Mouse (Mus musculus) heart, embryonic 15.5 days (tissue): Measurements from ENCODE around the gene Kdm1b. TPM values are rescaled to one million over a fixed set of nuclear protein-coding genes. Genes with fewer than 3 reads are reported as not detected.

Source experiments
- ATAC-seq: fragments of 200-750 bp; cut with Nextera tagmentation; replicated peaks from 2 replicates; pipeline ENCODE4 v1.8.0; 2017; ENCODE audit warnings: low read depth, moderate TSS enrichment; ENCODE audit not compliant: insufficient number of reproducible peaks, insufficient read depth, low FRiP score
- H3K27ac ChIP-seq: fragments of 300-500 bp; sonication (generic); 2 replicates; pipeline ENCODE4 v1.5.1; 2015; ENCODE audit warnings: mild to moderate bottlenecking, inconsistent platforms
- H3K27me3 ChIP-seq: fragments of 300-500 bp; sonication (generic); 2 replicates; pipeline ENCODE4 v1.6.1; 2015; ENCODE audit warnings: inconsistent platforms
- H3K36me3 ChIP-seq: fragments of 300-500 bp; sonication (generic); 2 replicates; pipeline ENCODE4 v1.6.1; 2015; ENCODE audit warnings: mild to moderate bottlenecking, inconsistent platforms
- H3K4me1 ChIP-seq: fragments of 300-500 bp; sonication (generic); replicated peaks from 2 replicates; pipeline ENCODE4 v1.6.1; 2015; ENCODE audit warnings: inconsistent platforms
- H3K4me2 ChIP-seq: fragments of 300-500 bp; sonication (generic); 2 replicates; pipeline ENCODE4 v1.6.1; 2015; ENCODE audit warnings: inconsistent platforms, mild to moderate bottlenecking, moderate library complexity
- H3K4me3 ChIP-seq: fragments of 300-500 bp; sonication (generic); 2 replicates; pipeline ENCODE4 v1.5.1; 2015; ENCODE audit warnings: mild to moderate bottlenecking, inconsistent platforms
- H3K9ac ChIP-seq: fragments of 300-500 bp; sonication (generic); 2 replicates; pipeline ENCODE4 v1.6.1; 2015; ENCODE audit warnings: mild to moderate bottlenecking, inconsistent platforms
- H3K9me3 ChIP-seq: fragments of 300-500 bp; sonication (generic); replicated peaks from 2 replicates; pipeline ENCODE4 v1.6.1; 2016; ENCODE audit warnings: inconsistent platforms
- WGBS: fragments of 180-500 bp; shearing (Covaris S2); methylation state at CpG from one replicate; pipeline ENCODE4 v1.1.7; 2015; ENCODE audit warnings: mixed read lengths; 5-methylcytosine and 5-hydroxymethylcytosine counted together
- polyA plus RNA-seq: library from polyadenylated mRNA; unstranded; fragments of >200 nt; fragmentation: Nextera tagmentation; extraction: Ambion mirVana; gene quantifications from 2 replicates; pipeline ENCODE4 v1.2.1, GENCODE M21; 2015

Gene Kdm1b
- 6.1 and 8.7 TPM in 2 replicates for polyA plus RNA-seq

DNA sequence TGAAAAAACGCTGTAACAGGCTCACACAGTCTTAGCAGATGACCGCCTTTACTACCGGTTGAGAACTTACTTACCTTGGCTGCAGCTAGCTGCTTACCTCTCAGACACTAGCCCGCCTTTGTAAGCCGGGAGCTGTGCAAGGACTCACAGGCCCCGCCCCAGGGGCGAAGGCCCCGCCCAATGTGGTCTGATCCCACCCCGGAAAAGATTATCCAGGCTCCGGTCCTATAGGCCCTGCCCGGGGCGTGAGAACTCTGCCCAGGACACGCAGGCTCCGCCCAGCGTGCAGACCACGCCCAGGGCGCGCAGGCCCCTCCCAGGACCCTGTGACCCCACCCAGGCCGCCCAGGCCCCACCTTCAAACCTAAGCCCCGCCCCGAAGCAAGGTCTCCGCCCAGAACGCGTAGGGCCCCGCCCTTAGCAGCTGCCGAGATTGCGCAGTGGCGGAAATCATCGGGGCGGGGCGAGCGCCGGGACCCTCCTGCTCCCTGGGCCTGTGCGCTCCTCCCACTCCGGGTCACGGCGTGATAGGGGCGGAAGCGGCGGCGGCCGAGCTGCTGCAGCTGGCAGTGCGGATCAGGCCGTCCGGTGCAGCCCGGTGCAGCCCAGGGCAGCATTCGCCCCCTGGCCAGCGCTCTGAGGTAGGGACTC, at the start of gene Kdm1b:
TSS of gene Kdm1b (plus strand) at position 470 of the 651 bp plus-strand sequence.
- Histone ChIP-seq H3K4me3 (peak within 1 kb of the TSS; percentile 89), H3K4me2 (peak within 1 kb of the TSS; percentile 99), H3K27me3 (no peaks in the 10 kb centered on the region), H3K9me3 (no peaks in the 10 kb centered on the region), H3K4me1 (peaks cover 11% of the 10 kb centered on the region), H3K27ac (peak within 1 kb of the TSS; percentile 59), H3K36me3 (no peaks in the 10 kb centered on the region), H3K9ac (peak within 1 kb of the TSS; percentile 87)
- peak; percentile 98 for ATAC-seq
- WGBS = 1% methylated on average over 48 of the region's 48 CpGs

DNA sequence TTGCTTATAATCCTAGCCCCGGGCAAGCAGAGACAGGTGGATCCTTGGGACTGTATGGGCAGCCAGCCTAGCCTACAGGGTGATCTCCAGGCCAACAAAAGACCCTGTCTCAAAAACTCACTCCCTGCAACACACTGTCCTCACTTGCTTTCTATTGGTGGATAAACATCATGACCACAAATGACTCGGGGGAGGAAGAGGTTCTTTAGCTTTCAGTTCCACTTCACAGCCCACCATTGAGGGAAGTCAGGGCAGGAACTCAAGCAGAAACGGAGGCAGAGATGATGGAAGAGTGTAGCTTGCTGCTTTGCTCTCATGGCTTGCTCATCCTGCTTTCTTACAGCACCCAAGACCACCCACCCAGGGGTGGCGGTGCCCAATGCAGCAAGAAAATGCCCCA, 45.9 kb upstream of the Kdm1b start:
- 71% methylated on average over 4 of the region's 4 CpGs for WGBS
- H3K4me2 ChIP-seq = no peak overlapping the region
- H3K4me1 ChIP-seq = peaks cover 5% of the 10 kb centered on the region; the same call in 1 of the 2 replicates
- H3K9ac ChIP-seq = no peak overlapping the region
- no peak overlapping the region for H3K4me3 ChIP-seq
- H3K27me3 ChIP-seq = no peaks in the 10 kb centered on the region
- no peaks in the 10 kb centered on the region for H3K9me3 ChIP-seq
- no peaks in the 10 kb centered on the region for H3K36me3 ChIP-seq
- no peak overlapping the region for H3K27ac ChIP-seq
- no peak for ATAC-seq

DNA sequence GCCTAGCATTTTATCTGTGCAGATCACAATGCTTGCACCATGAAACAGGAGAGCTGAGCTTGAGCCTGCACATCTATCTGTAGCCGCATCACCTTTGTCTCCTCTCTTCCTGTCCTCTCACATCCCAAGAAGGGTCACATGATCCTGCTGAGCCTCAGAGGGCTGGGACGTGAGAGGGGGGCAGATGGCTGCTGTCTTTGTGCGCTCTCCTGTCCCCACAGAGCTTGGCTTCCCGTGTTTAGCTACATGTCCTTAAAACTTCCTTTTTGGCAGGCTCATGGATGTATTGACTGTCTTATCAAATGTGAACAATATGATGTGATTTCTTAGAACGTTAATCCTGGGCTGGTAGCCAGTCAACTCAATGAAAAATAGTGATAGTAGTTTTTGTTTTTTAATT, 43.8 kb upstream of the Kdm1b start:
- no peaks in the 10 kb centered on the region for H3K27me3 ChIP-seq
- H3K4me2 ChIP-seq = no peak overlapping the region
- H3K36me3 ChIP-seq = no peaks in the 10 kb centered on the region
- ATAC-seq = no peak
- H3K9me3 ChIP-seq = no peaks in the 10 kb centered on the region
- H3K4me3 ChIP-seq = no peak overlapping the region
- no peaks in the 10 kb centered on the region for H3K4me1 ChIP-seq
- 40% methylated on average over 5 of the region's 5 CpGs for WGBS
- H3K27ac ChIP-seq = no peak overlapping the region
- no peak overlapping the region for H3K9ac ChIP-seq

DNA sequence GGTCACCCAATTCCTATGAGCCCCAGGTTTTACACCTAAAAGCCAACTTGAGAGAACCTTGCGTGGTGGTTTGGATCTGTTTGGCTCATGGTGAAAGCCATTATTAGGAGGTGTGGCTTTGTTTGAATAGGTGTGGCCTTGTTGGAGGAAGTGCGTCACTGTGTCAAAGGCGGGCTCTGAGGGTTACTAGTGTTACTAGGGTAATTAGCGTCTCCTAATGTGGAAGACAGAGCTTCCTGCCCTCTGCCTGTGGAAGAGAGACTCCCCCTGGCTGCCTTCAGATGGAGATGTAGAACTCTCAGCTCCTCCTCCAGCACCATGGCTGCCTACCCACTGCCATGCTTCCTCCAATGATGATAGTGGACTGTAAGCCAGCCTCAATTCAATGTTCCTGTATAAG, 41.7 kb upstream of the Kdm1b start:
- ATAC-seq = no peak
- Histone ChIP-seq H3K4me3 (no peak overlapping the region), H3K9ac (no peak overlapping the region), H3K9me3 (no peaks in the 10 kb centered on the region), H3K36me3 (no peaks in the 10 kb centered on the region), H3K27me3 (no peaks in the 10 kb centered on the region), H3K4me1 (no peaks in the 10 kb centered on the region), H3K27ac (no peak overlapping the region), H3K4me2 (no peak overlapping the region)
- 90% methylated on average over 4 of the region's 4 CpGs for WGBS

DNA sequence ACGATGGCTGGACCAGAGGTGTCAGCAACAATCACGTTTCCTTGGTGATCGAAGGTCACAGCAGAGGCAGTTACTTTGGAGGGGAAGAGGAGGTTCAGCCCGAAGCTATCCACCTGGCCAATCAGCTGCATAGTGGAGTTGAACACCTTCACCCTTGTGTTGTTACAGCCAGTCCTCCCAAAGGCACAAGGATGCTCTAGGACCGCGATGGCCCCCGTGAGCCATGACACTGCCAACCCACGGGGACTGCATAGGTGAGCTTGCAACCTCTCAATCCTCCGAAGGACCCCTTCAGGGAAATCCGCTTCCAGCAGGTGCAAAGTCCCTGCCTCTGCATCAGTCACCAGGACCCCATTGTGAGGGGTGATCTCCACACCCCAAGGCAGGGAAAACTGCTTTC, 29.6 kb upstream of the Kdm1b start:
- no peaks in the 10 kb centered on the region for H3K27me3 ChIP-seq
- no peaks in the 10 kb centered on the region for H3K36me3 ChIP-seq
- WGBS = 55% methylated on average over 10 of the region's 10 CpGs
- peaks cover 15% of the 10 kb centered on the region for H3K4me1 ChIP-seq
- no peak overlapping the region for H3K27ac ChIP-seq
- H3K9ac ChIP-seq = peak overlapping the region; percentile 72; the same call in 1 of the 2 replicates
- H3K4me2 ChIP-seq = peak overlapping the region; percentile 100
- ATAC-seq = no peak
- H3K9me3 ChIP-seq = no peaks in the 10 kb centered on the region
- peak overlapping the region; percentile 67 for H3K4me3 ChIP-seq

DNA sequence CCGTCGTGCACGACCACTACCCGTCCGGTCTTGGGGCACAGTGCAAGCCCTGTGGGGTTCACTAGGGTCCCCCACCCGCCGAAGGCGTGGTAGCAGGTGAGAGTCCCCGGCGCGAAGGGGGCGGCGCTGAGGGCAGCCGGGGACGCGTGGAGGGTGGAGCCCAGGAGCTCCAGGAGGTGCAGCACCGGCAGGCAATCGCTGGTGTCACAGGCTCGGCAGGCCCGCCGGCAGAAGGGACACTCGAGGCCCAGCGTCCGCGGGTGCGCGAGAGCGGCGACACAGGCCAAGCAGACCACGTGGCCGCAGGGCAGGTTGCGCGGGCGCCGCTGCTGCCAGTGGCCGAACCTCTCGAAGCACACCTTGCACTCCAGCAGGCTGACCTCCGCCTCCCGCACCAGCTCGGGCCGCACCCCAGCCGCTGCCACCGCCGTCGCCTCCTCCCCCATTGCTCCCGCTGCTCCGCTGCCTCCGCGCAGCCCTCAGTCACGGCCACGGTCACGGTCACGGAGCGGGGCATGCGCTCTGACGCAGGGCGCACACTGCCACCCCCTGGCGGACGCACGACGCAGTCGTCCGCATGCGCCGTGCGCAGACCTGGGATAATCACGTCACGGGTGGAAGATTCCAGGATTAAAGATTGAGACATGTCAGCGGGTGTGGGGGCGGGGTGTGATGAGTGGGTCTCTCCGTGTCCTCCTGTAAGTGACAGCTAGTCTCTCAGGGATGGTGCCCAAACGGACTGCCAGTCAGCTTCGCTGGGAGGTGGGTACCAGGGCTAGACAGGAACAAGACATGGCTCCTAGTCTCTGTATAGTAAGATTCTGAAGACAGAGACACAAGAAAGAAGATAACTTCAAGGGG, 28.7 kb upstream of the Kdm1b start, which contains the start of gene Nhlrc1:
TSS of gene Nhlrc1 (minus strand) at position 517 of the 861 bp plus-strand sequence.
- Histone ChIP-seq H3K4me2 (peak within 1 kb of the TSS; percentile 100), H3K27me3 (no peaks in the 10 kb centered on the region), H3K9me3 (no peaks in the 10 kb centered on the region), H3K4me1 (peaks cover 15% of the 10 kb centered on the region), H3K27ac (no peak within 1 kb of the TSS), H3K4me3 (peak within 1 kb of the TSS; percentile 67), H3K36me3 (no peaks in the 10 kb centered on the region), H3K9ac (peak within 1 kb of the TSS; percentile 72)
- 3% methylated on average over 73 of the region's 73 CpGs for WGBS
- ATAC-seq = peak; percentile 78

DNA sequence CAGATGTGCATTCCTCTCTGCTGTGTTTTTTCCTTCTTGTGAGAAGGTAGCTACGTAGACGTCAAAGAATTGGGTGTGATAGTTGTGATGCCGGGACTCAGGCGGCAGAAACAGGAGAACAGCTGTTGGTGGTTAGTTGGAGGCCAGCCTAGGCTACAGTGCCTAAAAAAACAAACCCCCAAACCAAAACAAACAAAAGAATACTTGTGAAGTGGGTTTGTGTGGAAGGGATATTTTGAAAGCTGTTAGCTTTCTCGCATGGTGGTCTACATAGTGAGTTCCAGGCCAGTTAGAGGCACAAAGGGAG, 28.2 kb upstream of the Kdm1b start:
- no peak overlapping the region for H3K9ac ChIP-seq
- no peak for ATAC-seq
- H3K4me2 ChIP-seq = peak overlapping the region; percentile 100
- no peak overlapping the region for H3K27ac ChIP-seq
- H3K36me3 ChIP-seq = no peaks in the 10 kb centered on the region
- no peaks in the 10 kb centered on the region for H3K9me3 ChIP-seq
- peaks cover 15% of the 10 kb centered on the region for H3K4me1 ChIP-seq
- peak overlapping the region; percentile 67 for H3K4me3 ChIP-seq
- H3K27me3 ChIP-seq = no peaks in the 10 kb centered on the region
- WGBS = 62% methylated on average over 5 of the region's 5 CpGs

DNA sequence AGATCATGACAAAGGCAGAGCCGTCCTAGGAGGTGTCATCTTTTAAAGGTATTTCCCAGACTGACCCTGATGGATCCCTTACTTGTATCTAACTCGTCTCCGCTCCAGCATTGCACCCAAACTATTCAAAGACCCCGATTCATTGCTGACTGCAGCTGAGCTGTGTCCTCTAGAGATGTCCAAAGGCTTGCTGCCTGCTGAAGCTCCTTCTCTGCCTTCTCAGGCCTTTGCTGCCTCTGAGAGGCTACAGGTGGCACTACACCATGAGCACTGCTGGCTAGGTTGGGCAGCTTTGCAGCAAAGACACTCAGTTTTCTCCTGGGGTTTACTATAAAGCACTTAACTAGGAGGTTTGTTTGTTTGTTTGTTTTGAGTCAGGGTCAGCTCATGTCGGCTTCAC, 26.0 kb upstream of the Kdm1b start:
- Histone ChIP-seq H3K27ac (no peak overlapping the region), H3K4me2 (no peak overlapping the region), H3K36me3 (no peaks in the 10 kb centered on the region), H3K9me3 (no peaks in the 10 kb centered on the region), H3K4me1 (peaks cover 15% of the 10 kb centered on the region), H3K4me3 (no peak overlapping the region), H3K27me3 (no peaks in the 10 kb centered on the region), H3K9ac (no peak overlapping the region)
- 27% methylated on average over 5 of the region's 5 CpGs for WGBS
- ATAC-seq = no peak

DNA sequence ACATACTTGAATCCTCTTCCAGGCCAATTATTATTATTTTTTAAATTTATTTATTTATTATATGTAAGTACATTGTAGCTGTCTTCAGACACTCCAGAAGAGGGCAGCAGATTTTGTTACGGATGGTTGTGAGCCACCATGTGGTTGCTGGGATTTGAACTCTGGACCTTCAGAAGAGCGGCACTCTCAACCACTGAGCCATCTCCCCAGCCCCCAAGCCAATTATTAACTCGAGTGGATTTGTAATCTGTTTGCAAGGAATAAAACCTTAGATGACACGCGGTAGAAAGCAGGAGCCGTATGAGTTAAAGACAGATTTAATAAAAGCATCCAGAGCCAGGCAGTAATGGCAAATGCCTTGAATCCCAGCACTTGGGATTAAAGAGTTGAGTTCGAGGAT, 23.5 kb upstream of the Kdm1b start:
- no peak overlapping the region for H3K4me3 ChIP-seq
- H3K9ac ChIP-seq = no peak overlapping the region
- H3K36me3 ChIP-seq = no peaks in the 10 kb centered on the region
- no peaks in the 10 kb centered on the region for H3K27me3 ChIP-seq
- H3K4me1 ChIP-seq = peaks cover 4% of the 10 kb centered on the region; the same call in 1 of the 2 replicates
- ATAC-seq = no peak
- no peak overlapping the region for H3K27ac ChIP-seq
- no peaks in the 10 kb centered on the region for H3K9me3 ChIP-seq
- 84% methylated on average over 7 of the region's 7 CpGs for WGBS
- no peak overlapping the region for H3K4me2 ChIP-seq

DNA sequence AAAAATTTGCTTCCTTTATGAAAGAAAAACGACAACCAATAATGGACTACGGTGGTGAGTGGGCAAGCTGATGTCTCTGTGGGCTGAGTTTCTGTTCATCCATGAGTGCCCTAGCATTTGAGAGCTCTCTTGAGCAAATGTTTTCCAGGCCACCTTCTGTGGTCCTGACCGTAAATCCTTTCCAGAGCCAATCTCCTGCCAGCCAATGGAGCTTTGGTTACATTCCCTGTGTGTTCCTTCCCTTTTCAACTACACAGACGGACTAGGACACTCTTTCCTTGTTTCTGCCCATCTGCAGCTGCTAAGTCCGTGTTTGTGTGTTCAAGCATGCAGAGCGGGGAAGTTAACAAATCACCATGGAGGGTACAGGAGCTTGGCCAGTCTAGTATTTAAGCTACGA, 22.5 kb upstream of the Kdm1b start:
- no peaks in the 10 kb centered on the region for H3K36me3 ChIP-seq
- H3K4me1 ChIP-seq = no peaks in the 10 kb centered on the region
- no peaks in the 10 kb centered on the region for H3K27me3 ChIP-seq
- no peaks in the 10 kb centered on the region for H3K9me3 ChIP-seq
- no peak overlapping the region for H3K9ac ChIP-seq
- ATAC-seq = no peak
- no peak overlapping the region for H3K4me3 ChIP-seq
- 77% methylated on average over 7 of the region's 7 CpGs for WGBS
- no peak overlapping the region for H3K4me2 ChIP-seq
- H3K27ac ChIP-seq = no peak overlapping the region

DNA sequence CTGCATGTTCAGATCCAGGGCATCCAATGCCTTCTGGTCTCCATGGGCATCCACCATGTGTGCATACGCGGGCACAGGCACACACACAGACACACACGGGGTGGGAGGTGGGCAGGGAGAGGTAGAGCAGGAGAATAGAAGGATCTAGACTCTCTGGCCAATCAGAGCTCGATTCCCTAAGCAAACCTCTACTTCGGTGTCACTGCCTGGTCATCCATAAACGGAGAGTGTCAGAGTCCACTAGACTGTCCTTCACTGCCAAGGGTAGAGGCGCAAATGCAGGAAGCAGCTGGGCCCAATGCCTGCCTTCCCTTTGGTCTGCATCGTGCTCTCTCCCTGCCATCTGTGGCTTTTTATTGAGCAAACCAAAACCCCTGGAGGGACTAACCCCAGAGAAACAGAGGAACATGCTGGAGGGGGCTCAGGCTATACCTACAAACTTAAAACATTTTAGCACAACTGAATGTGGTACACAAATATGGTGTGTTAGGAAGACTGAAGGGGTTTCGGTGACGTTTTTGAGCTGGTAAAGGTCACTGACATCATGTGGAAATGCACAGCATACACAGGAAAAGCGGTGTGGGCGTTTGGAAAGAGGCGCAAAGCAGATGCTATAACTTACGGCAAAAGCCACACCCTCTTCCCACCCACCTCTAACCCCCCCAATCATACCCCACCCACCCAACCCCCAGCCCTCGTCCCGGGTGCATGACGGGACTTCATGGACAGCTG, 12.8 kb upstream of the Kdm1b start:
- H3K27ac ChIP-seq = no peak overlapping the region
- no peak overlapping the region for H3K4me2 ChIP-seq
- H3K27me3 ChIP-seq = no peaks in the 10 kb centered on the region
- H3K4me1 ChIP-seq = no peaks in the 10 kb centered on the region
- no peak overlapping the region for H3K9ac ChIP-seq
- no peak for ATAC-seq
- 90% methylated on average over 17 of the region's 17 CpGs for WGBS
- no peak overlapping the region for H3K4me3 ChIP-seq
- H3K9me3 ChIP-seq = no peaks in the 10 kb centered on the region
- no peaks in the 10 kb centered on the region for H3K36me3 ChIP-seq
